Mouse (Mus musculus) CH12F3 (cell line): Measurements from ENCODE around the gene Optn.
"Not testable (repeated sequence)": the region's sequence is repeated elsewhere in the genome, so short reads cannot be mapped to it uniquely, and the experiment has no call there.

ENCODE experiments used
- in situ Hi-C: fragments of 300-500 bp; cut with MboI; formaldehyde crosslinking; loops from 2 replicates; pipeline ENCODE4 v1.14.3; 2020; ENCODE audit warnings: low sequenced_read_pairs

Optn gene

DNA sequence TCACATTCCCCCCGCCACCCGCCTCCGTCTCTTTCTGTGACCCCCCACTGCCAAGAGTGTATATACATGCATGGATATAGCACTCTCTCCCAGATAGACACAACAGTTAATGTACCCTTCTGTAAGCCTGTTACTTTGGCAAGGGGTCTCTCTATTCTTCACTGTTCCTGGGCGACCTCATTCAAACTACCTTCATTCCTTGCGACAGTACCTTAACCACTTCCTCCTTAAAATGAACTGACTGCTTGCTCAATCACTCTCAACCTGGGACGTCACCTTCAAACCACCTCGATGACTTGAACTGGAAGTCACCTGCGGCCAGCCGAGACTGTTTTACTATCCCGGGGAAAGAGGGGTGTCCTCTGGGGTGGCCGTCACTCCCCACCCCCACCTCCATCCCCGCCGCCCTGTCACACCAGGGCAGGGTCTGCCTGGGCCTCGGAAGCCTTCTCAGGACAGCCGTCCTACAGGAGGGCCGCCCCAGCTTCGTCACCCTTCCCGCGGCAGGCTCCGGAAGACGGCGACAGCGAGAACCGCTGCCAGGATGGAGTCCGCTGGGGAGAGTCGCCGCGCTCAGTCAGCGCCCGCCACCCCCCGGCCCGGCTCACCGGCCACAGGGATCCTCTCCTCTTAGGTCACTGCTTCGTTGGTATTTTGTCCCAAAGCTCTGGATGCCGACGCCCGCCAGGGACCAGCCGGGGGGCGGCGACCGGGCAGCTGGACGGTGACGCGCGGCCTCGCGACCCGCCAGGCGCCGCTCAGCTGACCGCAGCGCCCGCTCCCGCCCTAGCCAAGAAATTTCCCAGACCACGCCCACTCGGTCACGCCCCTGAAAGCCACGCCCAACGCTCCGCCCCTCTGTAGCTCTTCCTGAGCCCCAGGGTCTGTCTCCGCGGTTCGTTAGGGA, at the start of gene Optn:
Optn (minus strand) TSS at position 753 of the 907 bp plus-strand sequence.
- in situ Hi-C loops = no loop called here

GRCm38 (mm10) chr2:5112785-5113291, 49.0 kb upstream of the Optn start:
- in situ Hi-C loops = no loop called here

- in situ Hi-C loops = no loop called here
These were observed 39.0 kb upstream of the Optn start for GRCm38 (mm10) chr2:5102891-5103290.

DNA sequence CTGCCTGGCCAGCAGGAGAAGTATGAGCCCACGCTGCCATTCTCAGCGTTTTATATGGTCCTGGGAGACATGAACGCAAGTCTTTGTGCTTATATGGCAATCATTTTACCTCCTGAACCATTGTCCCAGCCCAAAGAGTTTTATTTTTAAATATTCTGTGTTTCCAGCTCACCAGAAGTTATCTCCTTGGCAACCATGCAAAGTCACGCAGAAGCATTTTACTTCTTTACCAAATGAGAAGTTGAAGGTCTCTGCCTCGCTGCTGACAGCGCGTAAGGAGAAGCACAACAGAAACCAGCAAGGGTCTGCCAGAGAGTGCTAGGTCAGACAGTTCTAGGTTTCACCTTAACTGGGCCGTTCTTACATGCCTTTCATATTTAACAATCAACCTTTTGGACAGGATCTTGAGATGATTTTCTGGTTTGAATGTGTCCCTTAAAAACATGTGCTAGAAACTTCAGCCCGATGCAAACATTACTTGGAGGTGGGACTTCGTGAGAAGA, 37.9 kb upstream of the Optn start:
- in situ Hi-C loops = no loop called here

GRCm38 (mm10) chr2:5099176-5099575, 35.3 kb upstream of the Optn start:
- in situ Hi-C loops = loop anchor here (25.0 kb wide), 2 partner anchors 313 to 713 kb away; no protein-coding TSS in a partner anchor

DNA sequence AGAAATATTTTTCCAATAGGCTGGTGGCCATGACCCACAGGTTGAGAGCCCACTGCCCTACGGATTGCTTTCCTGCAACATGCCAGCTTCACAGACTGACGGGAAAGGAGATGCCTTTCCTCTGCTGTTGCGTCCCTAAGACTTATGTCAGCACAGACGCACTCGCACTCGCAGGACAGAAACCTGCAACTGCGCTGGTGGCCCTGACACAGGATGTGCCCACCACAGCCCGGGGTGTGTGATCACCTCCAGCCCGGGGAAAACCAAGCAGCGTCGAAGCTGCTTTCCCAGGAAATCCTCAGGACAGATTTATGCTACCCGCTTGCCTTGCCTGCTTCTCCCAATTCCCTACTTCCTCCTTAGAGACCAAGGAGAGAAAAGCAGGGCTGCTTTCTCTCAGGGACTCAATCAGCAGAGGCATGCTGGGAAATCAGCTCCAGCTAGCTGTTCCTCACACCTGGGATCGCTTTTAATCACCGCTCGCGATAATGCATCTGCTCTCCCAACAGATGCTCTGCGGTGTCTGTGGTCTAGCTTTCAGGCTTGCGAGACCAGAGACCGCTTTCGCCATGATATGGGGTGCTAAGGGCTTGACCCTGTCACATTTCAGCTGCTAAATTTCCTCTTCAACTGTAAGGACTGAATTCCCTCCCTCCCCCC, 34.1 kb upstream of the Optn start:
- in situ Hi-C loops = loop anchor here (25.0 kb wide), 2 partner anchors 314 to 714 kb away; no protein-coding TSS in a partner anchor

DNA sequence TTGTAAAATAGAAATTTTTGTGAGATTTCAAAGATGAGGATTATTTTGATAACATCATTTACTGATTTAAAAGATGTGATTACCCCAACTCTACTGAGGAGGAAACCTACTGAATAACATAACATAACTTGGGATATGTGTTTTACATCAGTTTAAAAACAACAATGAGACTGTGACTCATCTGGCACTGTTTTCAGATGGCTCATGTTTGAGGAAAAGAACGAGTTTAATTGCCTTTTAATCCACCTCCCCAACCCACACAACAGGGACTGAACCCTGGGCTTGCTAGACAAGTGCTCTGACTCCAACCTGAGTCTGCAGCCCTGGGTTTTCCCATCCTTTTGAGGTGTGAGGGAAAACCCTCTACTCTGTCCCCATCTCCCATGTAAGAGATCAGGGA, 31.5 kb upstream of the Optn start:
- in situ Hi-C loops = loop anchor here (25.0 kb wide), 2 partner anchors 317 to 717 kb away; no protein-coding TSS in a partner anchor

DNA sequence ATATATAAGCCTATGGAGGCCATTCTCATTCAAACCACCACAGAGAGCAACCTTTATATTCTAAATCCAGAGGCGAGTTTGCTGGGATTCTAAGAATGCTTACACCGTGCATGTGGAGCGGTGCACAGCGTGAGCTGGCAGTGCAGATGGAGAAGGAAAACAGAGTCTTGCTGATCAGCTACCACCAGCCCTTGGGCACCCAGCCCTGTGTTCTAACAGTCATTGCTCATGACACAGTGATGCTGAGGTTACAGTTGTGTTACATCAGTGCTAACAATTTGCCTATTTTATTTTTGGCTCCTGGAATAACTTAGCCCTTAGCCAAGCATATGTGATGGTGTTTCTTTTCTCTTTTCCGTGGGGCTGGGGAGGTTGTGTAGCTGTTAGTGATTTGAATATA, 31.0 kb upstream of the Optn start:
- in situ Hi-C loops = loop anchor here (25.0 kb wide), 2 partner anchors 317 to 717 kb away; no protein-coding TSS in a partner anchor

GRCm38 (mm10) chr2:5090385-5090784, 26.5 kb upstream of the Optn start:
- in situ Hi-C loops = loop anchor here (25.0 kb wide), 2 partner anchors 322 to 722 kb away; no protein-coding TSS in a partner anchor

DNA sequence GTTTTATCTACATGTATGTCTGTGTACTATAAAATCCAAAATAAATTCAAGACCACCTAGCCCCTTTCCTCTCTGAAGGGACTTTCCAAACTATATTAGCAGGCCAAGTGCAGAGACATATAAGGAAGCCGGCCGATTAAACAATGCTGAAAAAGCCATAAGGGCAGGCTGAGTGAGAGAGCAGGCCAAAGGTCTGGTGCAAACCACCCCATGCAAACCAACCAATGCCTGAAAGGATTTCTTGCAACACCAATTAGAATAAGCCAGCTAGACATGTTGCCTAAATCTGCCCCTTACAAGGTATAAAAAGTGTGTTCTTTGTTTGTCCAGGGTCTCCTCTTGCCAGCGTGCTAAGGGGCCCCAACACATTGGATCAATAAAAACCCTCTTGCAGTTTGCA, 23.8 kb upstream of the Optn start:
- in situ Hi-C loops = loop anchor here (25.0 kb wide), 2 partner anchors 325 to 725 kb away; no protein-coding TSS in a partner anchor

DNA sequence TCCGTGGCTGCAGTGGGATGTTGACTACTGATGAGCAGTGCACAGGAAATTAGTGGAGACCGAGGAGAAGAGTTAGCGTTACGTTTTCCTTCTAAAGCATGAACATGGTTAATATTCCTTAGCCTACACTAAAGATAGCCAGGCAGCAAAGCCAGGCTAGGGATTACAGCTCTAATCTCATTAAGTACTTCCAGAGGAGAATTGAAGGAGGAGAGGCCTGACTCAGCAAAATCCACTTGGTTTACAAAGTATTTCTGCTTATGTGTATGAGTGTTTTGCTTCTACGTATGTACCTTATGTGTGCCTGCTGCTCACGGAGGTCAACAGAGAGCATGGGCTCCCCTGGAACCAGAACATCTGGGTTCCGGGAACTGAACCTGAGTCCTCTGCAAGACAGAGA, 19.9 kb upstream of the Optn start:
- in situ Hi-C loops = loop anchor here (25.0 kb wide), 2 partner anchors 329 to 729 kb away; no protein-coding TSS in a partner anchor

- in situ Hi-C loops = loop anchor here (25.0 kb wide), 2 partner anchors 332 to 732 kb away; no protein-coding TSS in a partner anchor
These were observed 16.4 kb upstream of the Optn start for GRCm38 (mm10) chr2:5080053-5080787.

DNA sequence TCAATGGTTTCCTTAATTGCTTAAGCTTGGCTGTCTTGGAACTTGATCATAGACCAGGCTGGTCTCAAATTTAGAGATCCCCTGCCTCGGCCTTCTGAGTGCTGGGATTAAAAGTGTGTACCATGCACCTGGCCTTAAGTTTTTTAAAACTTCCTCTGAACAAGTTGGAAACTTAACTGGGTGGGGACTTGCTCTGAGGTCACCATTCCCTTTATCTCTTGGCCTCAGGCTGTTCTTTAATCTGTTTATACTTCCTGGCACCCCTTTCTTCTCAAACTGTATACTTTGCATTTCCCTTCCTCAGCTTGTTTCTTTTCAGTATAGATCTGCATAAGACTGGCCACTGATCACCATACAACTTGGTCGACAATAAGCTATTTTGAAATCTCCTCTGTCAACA, 14.1 kb upstream of the Optn start:
- in situ Hi-C loops = loop anchor here (25.0 kb wide), 2 partner anchors 334 to 734 kb away; no protein-coding TSS in a partner anchor

- in situ Hi-C loops = loop anchor here (25.0 kb wide), 2 partner anchors 335 to 735 kb away; no protein-coding TSS in a partner anchor
These were observed 13.6 kb upstream of the Optn start for GRCm38 (mm10) chr2:5077490-5077889.

- in situ Hi-C loops = loop anchor here (25.0 kb wide), 2 partner anchors 336 to 736 kb away; no protein-coding TSS in a partner anchor
These were observed 12.0 kb upstream of the Optn start for GRCm38 (mm10) chr2:5075856-5076255.

DNA sequence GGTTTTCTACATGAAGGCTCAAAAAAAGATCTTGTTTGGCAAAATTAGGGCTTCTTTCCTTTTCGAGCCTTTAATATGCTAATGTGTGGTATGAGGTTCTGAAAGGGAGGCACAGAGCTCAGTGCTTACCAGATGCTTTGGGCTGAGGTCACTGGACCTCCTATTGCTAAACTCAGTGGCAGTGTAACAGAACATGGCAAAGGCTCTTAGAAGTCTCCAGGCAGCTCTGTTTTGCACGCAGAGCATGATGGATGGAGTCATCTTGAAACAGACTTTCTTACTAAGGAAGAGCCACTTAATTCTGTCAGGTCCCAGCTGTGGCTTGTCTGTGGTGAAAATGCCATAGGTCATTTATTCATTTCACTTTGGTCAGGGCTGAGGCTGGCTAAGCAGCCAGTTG, 11.6 kb upstream of the Optn start:
- in situ Hi-C loops = loop anchor here (25.0 kb wide), 2 partner anchors 337 to 737 kb away; no protein-coding TSS in a partner anchor

GRCm38 (mm10) chr2:5073785-5074184, 9.9 kb upstream of the Optn start:
- in situ Hi-C loops = no loop called here

- in situ Hi-C loops = no loop called here
These were observed 4.1 kb upstream of the Optn start for GRCm38 (mm10) chr2:5067951-5068350.

DNA sequence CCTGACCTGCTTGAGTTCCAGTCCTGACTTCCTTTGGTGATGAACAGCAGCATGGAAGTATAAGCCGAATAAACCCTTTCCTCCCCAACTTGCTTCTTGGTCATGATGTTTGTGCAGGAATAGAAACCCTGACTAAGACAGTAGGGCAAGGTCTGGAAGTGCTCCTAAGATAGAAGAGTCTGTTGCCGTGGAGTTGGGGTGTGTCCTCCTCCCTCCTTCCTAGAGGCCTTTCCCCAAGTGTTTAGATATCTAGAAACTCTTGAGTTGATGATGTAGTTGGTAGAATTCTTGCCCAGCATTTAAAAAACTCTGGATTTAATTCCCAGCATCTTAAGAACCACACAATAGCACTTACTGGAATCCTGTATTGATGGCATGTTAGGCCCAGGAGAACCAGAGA, 3.4 kb upstream of the Optn start:
- in situ Hi-C loops = not testable (repeated sequence)

DNA sequence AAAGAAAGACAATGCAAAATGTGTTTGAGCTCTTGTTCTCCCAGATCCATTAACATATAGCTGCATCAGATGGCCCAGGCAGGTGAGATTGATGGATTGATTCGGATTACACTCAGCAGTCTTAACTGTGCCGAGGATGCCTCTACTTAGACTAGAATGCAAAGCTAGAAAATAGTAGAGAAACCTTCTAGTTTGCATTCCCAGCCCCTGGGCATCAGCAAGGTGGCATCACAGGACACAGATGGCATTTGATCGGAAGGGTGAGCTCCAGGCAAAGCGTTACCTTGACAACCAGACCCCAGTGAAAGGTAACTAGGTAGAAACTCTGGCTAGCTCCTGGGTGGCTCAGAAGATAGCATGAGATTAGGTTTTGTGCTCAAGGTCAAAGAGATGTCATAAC, 396 bp upstream of the Optn start:
- in situ Hi-C loops = no loop called here
